Mouse (Mus musculus) midbrain, embryonic 11.5 days (tissue): Measurements from ENCODE around the gene Arsg. TPM values are rescaled to one million over a fixed set of nuclear protein-coding genes. Genes with fewer than 3 reads are reported as not detected.
A peak's percentile ranks its signal among the peaks of the same experiment; 100 is the strongest.
"Not testable (repeated sequence)": the region's sequence is repeated elsewhere in the genome, so short reads cannot be mapped to it uniquely, and the experiment has no call there.

Experiments
- ATAC-seq: fragments of 200-750 bp; cut with Nextera tagmentation; 2 replicates; pipeline ENCODE4 v1.8.0; 2017; ENCODE audit warnings: moderate TSS enrichment, moderate library complexity; ENCODE audit not compliant: low FRiP score
- DNase-seq: peaks from one replicate; pipeline ENCODE4 v3.0.0; 2015; ENCODE audit warnings: low spot score; ENCODE audit errors: missing footprints
- H3K27ac ChIP-seq: fragments of 300-500 bp; sonication (generic); 2 replicates; pipeline ENCODE4 v1.5.1; 2014; ENCODE audit warnings: low read depth, low read length
- H3K27me3 ChIP-seq: fragments of 300-500 bp; sonication (generic); 2 replicates; pipeline ENCODE4 v1.6.1; 2014; ENCODE audit warnings: mild to moderate bottlenecking, low read length, moderate library complexity, mixed read lengths; ENCODE audit not compliant: control insufficient read depth, insufficient read depth
- H3K36me3 ChIP-seq: fragments of 300-500 bp; sonication (generic); 2 replicates; pipeline ENCODE4 v1.6.1; 2014; ENCODE audit warnings: mild to moderate bottlenecking, low read length, moderate library complexity, mixed read lengths; ENCODE audit not compliant: control insufficient read depth, insufficient read depth
- H3K4me1 ChIP-seq: fragments of 300-500 bp; sonication (generic); 2 replicates; pipeline ENCODE4 v1.6.1; 2014; ENCODE audit warnings: low read length; ENCODE audit not compliant: control insufficient read depth, insufficient read depth
- H3K4me2 ChIP-seq: fragments of 300-500 bp; sonication (generic); 2 replicates; pipeline ENCODE4 v1.6.1; 2014; ENCODE audit warnings: mild to moderate bottlenecking, moderate library complexity
- H3K4me3 ChIP-seq: fragments of 300-500 bp; sonication (generic); 2 replicates; pipeline ENCODE4 v1.5.1; 2014; ENCODE audit warnings: low read depth, low read length
- H3K9ac ChIP-seq: fragments of 300-500 bp; sonication (generic); 2 replicates; pipeline ENCODE4 v1.6.1; 2014; ENCODE audit warnings: low read length
- H3K9me3 ChIP-seq: fragments of 300-500 bp; sonication (generic); 2 replicates; pipeline ENCODE4 v1.6.1; 2016; ENCODE audit warnings: low read length; ENCODE audit not compliant: control insufficient read depth
- WGBS: fragments of 180-500 bp; shearing (Covaris S2); extraction: QIAGEN DNeasy Blood & Tissue Kit; methylation state at CpG from one replicate; pipeline ENCODE4 v1.1.7; 2014; 5-methylcytosine and 5-hydroxymethylcytosine counted together
- polyA plus RNA-seq: library from polyadenylated mRNA; unstranded; fragments of >200 nt; fragmentation: Nextera tagmentation; extraction: Ambion mirVana; gene quantifications from 2 replicates; pipeline ENCODE4 v1.2.1, GENCODE M21; 2014

Arsg gene
- polyA plus RNA-seq, 1 experiment from 2014 or later: 2.9 TPM

DNA sequence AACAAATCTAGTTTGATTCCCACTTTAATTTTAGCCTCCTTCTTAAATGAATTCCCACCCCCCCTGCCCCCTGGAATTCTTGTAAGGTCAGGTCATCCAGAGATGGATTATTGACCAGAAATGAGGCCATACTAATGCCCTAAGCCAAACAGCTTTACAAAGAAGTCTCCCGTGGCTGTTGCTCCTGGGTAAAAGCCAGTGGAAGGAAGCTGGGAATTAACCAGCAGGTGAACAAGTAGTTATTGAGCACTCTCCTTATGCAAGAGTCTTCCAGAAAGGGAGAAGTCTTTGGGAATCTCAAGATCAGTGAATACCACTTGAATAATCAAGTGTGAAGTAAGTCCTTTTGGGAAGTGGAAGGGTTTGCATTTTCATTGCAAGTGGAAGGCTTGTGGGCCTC lies 13.9 kb downstream of the Arsg start:
- ATAC-seq: no peak
- Histone ChIP-seq H3K9me3 (no peaks in the 10 kb centered on the region), H3K27ac (no peak overlapping the region), H3K36me3 (no peaks in the 10 kb centered on the region), H3K4me3 (no peak overlapping the region), H3K4me1 (peaks cover 3% of the 10 kb centered on the region; the same call in 1 of the 2 replicates), H3K4me2 (no peak overlapping the region), H3K27me3 (no peaks in the 10 kb centered on the region), H3K9ac (no peak overlapping the region)
- 13% methylated on average over 1 of the region's 1 CpGs for WGBS
- no peak for DNase-seq

DNA sequence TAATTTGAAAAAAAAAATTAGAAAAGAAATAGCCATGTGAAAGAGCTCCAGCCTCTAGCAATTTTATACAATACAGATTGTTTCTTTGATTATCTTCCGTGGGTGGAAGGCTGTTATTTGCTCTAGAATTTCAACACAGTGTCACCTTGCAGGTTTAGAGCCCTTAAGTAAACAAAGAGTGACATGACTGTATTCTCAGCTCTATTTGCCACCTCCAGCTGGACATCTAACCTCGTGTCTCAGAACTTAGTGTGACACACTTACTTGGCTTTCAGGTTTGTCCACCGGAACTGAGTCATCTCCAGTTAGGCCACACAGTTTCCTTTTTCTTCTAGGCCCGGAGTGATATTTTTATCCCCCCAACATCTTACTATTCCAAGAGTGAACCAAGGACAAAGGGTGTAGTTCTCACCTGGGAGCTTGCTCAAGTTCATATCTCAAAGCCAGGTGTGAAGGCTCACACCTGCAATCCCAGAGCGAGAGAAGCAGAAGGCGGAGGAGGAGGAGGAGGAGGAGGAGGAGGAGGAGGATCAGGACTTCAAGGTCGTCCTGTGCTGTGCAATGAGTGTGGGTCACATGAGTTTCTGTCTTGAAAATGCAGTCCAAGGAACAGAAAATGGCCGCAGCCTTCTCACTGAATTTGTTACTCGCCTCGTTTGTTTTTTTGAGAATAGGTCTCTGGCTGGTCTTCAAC lies 15.0 kb downstream of the Arsg start:
- Histone ChIP-seq H3K9ac (no peak overlapping the region), H3K27ac (no peak overlapping the region), H3K4me2 (no peak overlapping the region), H3K4me3 (no peak overlapping the region), H3K4me1 (peaks cover 3% of the 10 kb centered on the region; the same call in 1 of the 2 replicates), H3K36me3 (no peaks in the 10 kb centered on the region), H3K9me3 (no peaks in the 10 kb centered on the region), H3K27me3 (no peaks in the 10 kb centered on the region)
- 86% methylated on average over 10 of the region's 10 CpGs for WGBS
- ATAC-seq (no peak), DNase-seq (no peak)

DNA sequence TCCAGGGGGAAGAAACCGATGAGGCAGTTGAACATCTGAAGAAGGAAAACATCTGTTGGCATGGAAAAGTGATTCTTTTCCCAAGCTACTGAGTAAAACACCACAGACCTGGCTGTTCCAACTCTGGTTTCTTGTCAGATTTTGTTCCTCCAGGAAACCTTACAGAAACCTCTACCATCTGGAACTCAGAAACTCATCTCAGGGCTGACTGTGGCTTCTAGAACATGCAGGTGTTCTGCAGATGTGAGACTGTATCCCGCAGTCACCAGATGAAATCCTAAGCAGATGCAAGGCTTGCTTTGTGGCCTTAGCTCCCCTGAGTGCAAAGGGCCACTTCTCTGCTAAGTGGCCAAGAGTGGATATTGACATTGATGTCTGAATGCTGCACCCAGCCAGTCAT lies 16.6 kb downstream of the Arsg start:
- Histone ChIP-seq H3K4me2 (no peak overlapping the region), H3K4me1 (peaks cover 3% of the 10 kb centered on the region; the same call in 1 of the 2 replicates), H3K27me3 (no peaks in the 10 kb centered on the region), H3K9ac (no peak overlapping the region), H3K9me3 (no peaks in the 10 kb centered on the region), H3K36me3 (no peaks in the 10 kb centered on the region), H3K4me3 (no peak overlapping the region), H3K27ac (no peak overlapping the region)
- ATAC-seq (no peak), DNase-seq (no peak)
- 94% methylated on average over 2 of the region's 2 CpGs for WGBS

GRCm38 (mm10) chr11:109491844-109492243 lies 18.7 kb downstream of the Arsg start:
- ATAC-seq (no peak), DNase-seq (no peak)
- Histone ChIP-seq H3K36me3 (no peaks in the 10 kb centered on the region), H3K27me3 (no peaks in the 10 kb centered on the region), H3K9ac (no peak overlapping the region), H3K4me1 (peaks cover 13% of the 10 kb centered on the region; the same call in 1 of the 2 replicates), H3K27ac (no peak overlapping the region), H3K4me3 (no peak overlapping the region), H3K9me3 (no peaks in the 10 kb centered on the region), H3K4me2 (no peak overlapping the region)
- 84% methylated on average over 4 of the region's 4 CpGs for WGBS

- not testable (repeated sequence) for H3K27ac ChIP-seq, H3K27me3 ChIP-seq, H3K9ac ChIP-seq, H3K36me3 ChIP-seq, H3K4me2 ChIP-seq, H3K9me3 ChIP-seq, H3K4me3 ChIP-seq, ATAC-seq
- DNase-seq: peak; percentile 4
- 89% methylated on average over 8 of the region's 8 CpGs for WGBS
- peaks cover 10% of the 10 kb centered on the region; the same call in 1 of the 2 replicates for H3K4me1 ChIP-seq
These were observed 19.8 kb downstream of the Arsg start for GRCm38 (mm10) chr11:109492847-109493464.

DNA sequence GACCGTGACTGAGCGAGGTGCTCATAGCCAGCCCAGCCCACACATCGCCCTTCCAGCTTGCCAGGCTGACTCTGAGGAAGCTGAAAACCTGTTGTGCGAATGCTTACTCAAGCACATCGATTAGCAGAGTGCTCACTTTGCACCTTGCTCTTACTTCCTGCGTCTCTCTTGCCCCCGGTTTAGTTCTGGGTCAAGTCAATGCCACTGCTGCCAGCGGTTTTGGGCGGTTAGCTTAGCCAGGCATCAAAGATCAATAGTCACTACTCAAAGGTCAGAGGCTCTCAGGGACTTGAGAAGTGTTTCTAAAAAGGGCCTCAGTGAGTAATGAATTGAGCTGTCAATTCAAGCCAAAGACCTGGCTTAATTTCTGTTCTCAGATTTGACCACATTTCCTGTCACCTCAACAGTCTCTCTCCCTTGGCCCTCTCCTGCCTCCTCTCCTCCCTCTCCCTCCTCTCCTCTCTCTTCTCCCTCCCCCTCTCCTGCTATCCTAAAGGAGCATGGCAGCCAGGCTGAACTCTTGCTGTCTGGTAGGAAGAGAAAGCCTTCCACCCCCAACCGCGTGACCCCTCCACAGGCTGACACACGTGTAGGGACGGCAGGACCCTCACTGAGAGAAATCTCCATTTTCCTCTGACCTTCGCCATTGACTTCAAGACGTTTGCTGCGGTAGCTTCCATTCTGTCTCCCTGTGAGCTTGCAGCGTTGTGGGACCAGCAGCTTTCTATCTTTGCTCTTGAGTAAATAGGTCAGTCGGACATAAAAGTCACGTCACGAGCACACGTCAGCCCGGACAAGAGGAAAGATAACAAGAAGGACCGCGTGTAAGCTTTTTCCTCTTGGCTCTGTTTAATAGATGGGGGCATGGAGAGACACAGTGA lies 22.0 kb downstream of the Arsg start:
- no peak for ATAC-seq
- no peak overlapping the region for H3K27ac ChIP-seq
- 62% methylated on average over 24 of the region's 24 CpGs for WGBS
- peaks cover 10% of the 10 kb centered on the region; the same call in 1 of the 2 replicates for H3K4me1 ChIP-seq
- H3K27me3 ChIP-seq: no peaks in the 10 kb centered on the region
- H3K9me3 ChIP-seq: no peaks in the 10 kb centered on the region
- no peak overlapping the region for H3K4me2 ChIP-seq
- peak; percentile 85 for DNase-seq
- no peak overlapping the region for H3K9ac ChIP-seq
- no peak overlapping the region for H3K4me3 ChIP-seq
- no peaks in the 10 kb centered on the region for H3K36me3 ChIP-seq

DNA sequence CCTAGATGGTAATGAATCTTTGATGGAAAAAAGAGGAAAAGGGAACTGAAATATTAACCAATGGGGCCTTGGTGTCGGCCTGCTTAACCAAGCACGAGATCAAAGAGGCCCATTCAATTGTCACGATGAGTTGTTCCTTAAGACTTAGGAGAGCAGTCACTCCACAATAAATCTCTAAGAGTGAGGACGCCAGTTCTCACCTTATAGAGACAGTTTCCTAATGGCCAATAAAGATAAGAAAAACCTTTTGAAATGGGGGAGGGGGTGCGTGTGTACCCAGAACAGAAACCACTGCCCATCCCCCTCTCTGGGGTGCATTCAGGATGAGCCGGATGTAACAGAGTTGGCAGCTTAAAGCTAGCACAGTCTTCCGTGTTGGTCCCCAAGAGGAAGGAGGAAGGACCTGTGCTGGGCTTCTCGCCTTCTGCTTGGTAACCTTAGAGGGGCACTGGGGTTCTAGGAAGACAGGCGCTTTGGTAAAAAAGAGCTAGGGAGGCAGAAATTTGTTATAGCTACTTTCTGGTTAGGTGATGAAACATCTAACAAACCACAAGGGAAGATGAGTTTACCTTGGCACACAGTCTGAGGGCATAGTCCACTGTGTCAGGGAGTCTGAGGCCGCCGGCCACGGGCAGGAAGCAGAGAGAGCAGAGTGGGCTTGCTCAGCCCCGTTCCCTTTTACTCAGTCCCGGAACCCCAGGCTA lies 22.7 kb downstream of the Arsg start:
- Histone ChIP-seq H3K27me3 (no peaks in the 10 kb centered on the region), H3K27ac (no peak overlapping the region), H3K4me3 (no peak overlapping the region), H3K4me2 (no peak overlapping the region), H3K4me1 (peaks cover 10% of the 10 kb centered on the region; the same call in 1 of the 2 replicates), H3K36me3 (no peaks in the 10 kb centered on the region), H3K9ac (no peak overlapping the region), H3K9me3 (no peaks in the 10 kb centered on the region)
- ATAC-seq (peak; percentile 44; the same call in 1 of the 2 replicates), DNase-seq (peak; percentile 85)
- WGBS: 58% methylated on average over 14 of the region's 14 CpGs

DNA sequence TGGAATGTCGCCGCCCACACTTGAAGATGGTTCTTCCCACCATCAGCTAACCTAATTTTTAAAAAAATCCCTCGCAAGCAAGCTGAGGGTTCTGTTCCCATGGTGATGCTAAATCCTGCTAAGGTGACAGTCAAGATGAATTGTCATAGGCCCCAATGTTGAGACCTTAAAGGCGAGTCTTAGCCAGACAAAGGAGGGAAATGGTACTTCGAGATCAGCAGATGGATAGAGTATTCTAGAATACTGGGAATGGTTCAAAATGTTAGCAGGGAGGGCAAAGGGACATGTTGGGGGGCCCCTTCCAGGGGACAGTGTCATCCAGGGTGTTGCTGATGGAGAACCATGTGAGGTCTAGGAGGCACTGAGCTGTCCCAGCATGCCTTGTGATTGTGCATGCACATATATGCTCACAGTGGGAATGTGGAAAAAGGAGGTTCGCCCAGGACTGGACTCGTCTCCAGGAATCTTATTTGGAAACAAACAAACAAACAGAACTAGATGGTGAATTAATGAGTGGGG lies 23.4 kb downstream of the Arsg start:
- H3K27ac ChIP-seq: no peak overlapping the region
- no peaks in the 10 kb centered on the region for H3K9me3 ChIP-seq
- peaks cover 10% of the 10 kb centered on the region; the same call in 1 of the 2 replicates for H3K4me1 ChIP-seq
- DNase-seq (peak; percentile 81), ATAC-seq (no peak)
- H3K4me3 ChIP-seq: no peak overlapping the region
- H3K27me3 ChIP-seq: no peaks in the 10 kb centered on the region
- H3K4me2 ChIP-seq: no peak overlapping the region
- H3K9ac ChIP-seq: no peak overlapping the region
- 87% methylated on average over 7 of the region's 7 CpGs for WGBS
- no peaks in the 10 kb centered on the region for H3K36me3 ChIP-seq
